Mouse (Mus musculus): ENCODE measurements around the gene Rarb. TPM values are rescaled to one million over a fixed set of nuclear protein-coding genes. Genes with fewer than 3 reads are reported as not detected.

The Rarb gene
- polyA plus RNA-seq, 1 experiment = 0.49 TPM

- Histone ChIP-seq H3K9me3 (replicated peaks; ENCODE audit: control insufficient read depth, insufficient read depth, low read length, poor library complexity, severe bottlenecking) (no peaks in the 10 kb centered on the region), H3K27me3 (ENCODE audit: control insufficient read depth, insufficient read depth, low read length, poor library complexity, severe bottlenecking) (no peaks in the 10 kb centered on the region), H3K36me3 (ENCODE audit: control insufficient read depth, insufficient read depth, low read length, poor library complexity, severe bottlenecking) (no peaks in the 10 kb centered on the region), H3K27ac (ENCODE audit: insufficient read depth, low read length) (no peak overlapping the region), H3K4me3 (ENCODE audit: low read depth, low read length) (no peak overlapping the region), H3K9ac (ENCODE audit: low read depth, poor library complexity, severe bottlenecking) (no peak overlapping the region), H3K4me1 (ENCODE audit: control insufficient read depth, insufficient read depth, low read length) (no peaks in the 10 kb centered on the region)
- TF ChIP-seq CTCF (IDR thresholded peaks at IDR 0.05; ENCODE audit: low read depth, low read length) (no peak), EP300 (IDR thresholded peaks at IDR 0.05; ENCODE audit: insufficient read depth, low read depth, low read length) (no peak), POLR2A (IDR thresholded peaks at IDR 0.05; ENCODE audit: insufficient read depth, low read length) (no peak)
Measured at GRCm38 (mm10) chr14:16509825-16510224, 309.1 kb downstream of the Rarb start.

- no peaks in the 10 kb centered on the region for H3K36me3 ChIP-seq (ENCODE audit: control insufficient read depth, insufficient read depth, low read length, poor library complexity, severe bottlenecking)
- H3K4me3 ChIP-seq (ENCODE audit: low read depth, low read length) = no peak overlapping the region
- H3K9ac ChIP-seq (ENCODE audit: low read depth, poor library complexity, severe bottlenecking) = no peak overlapping the region
Measured at GRCm38 (mm10) chr14:16508760-16509159, 310.2 kb downstream of the Rarb start.

GRCm38 (mm10) chr14:16497226-16497661 lies 321.7 kb downstream of the Rarb start:
- Histone ChIP-seq H3K27me3 (ENCODE audit: control insufficient read depth, insufficient read depth, low read length, poor library complexity, severe bottlenecking) (no peaks in the 10 kb centered on the region), H3K9me3 (replicated peaks; ENCODE audit: control insufficient read depth, insufficient read depth, low read length, poor library complexity, severe bottlenecking) (no peaks in the 10 kb centered on the region), H3K9ac (ENCODE audit: low read depth, poor library complexity, severe bottlenecking) (no peak overlapping the region), H3K4me3 (ENCODE audit: low read depth, low read length) (no peak overlapping the region), H3K36me3 (ENCODE audit: control insufficient read depth, insufficient read depth, low read length, poor library complexity, severe bottlenecking) (no peaks in the 10 kb centered on the region), H3K4me1 (ENCODE audit: control insufficient read depth, insufficient read depth, low read length) (no peaks in the 10 kb centered on the region), H3K27ac (ENCODE audit: insufficient read depth, low read length) (no peak overlapping the region)
- TF ChIP-seq POLR2A (IDR thresholded peaks at IDR 0.05; ENCODE audit: insufficient read depth, low read length) (no peak), CTCF (IDR thresholded peaks at IDR 0.05; ENCODE audit: low read depth, low read length) (no peak), EP300 (IDR thresholded peaks at IDR 0.05; ENCODE audit: insufficient read depth, low read depth, low read length) (no peak)

More at GRCm38 (mm10) chr14:16508760-16509159, 310.2 kb downstream of the Rarb start:
- no peaks in the 10 kb centered on the region for H3K27me3 ChIP-seq (ENCODE audit: control insufficient read depth, insufficient read depth, low read length, poor library complexity, severe bottlenecking)
- no peak overlapping the region for H3K27ac ChIP-seq (ENCODE audit: insufficient read depth, low read length)
- TF ChIP-seq POLR2A (IDR thresholded peaks at IDR 0.05; ENCODE audit: insufficient read depth, low read length) (no peak), EP300 (IDR thresholded peaks at IDR 0.05; ENCODE audit: insufficient read depth, low read depth, low read length) (no peak), CTCF (IDR thresholded peaks at IDR 0.05; ENCODE audit: low read depth, low read length) (no peak)
- H3K4me1 ChIP-seq (ENCODE audit: control insufficient read depth, insufficient read depth, low read length) = no peaks in the 10 kb centered on the region
- H3K9me3 ChIP-seq (replicated peaks; ENCODE audit: control insufficient read depth, insufficient read depth, low read length, poor library complexity, severe bottlenecking) = no peaks in the 10 kb centered on the region

DNA sequence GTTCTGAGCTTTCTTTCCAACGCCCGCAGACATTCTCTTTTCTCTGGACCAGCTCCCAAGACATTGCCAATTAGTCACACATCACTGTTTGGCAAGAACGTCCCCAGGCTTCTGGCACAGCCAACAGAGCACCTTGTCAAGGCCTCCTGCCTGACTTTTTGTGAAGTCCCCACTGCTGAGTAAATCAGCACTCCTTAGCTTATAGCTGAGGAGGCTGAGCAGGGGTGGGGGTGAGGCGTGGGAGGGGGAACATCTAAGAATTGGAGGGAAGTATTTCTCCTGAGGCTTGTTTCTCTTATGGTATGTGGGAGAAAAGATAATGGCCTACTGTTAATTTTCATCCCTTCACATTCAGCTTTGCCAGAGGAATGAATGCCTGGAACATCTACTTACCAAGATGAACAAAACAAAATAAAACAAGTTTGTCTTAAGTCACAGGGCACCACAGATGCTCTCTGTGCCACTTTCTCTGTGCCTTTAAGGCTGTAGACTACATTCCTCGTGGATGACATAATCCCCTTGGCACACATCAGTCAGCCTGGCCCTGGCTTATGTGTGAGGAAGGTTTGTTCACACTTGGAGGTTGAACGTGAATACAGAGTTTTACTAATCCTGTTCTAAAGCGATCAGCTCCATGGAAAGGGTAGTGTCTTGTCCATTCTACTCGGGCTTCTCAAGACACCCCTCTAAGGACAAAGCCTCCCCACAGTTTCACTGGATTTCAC lies 335.1 kb downstream of the Rarb start:
- Histone ChIP-seq H3K9ac (ENCODE audit: low read depth, poor library complexity, severe bottlenecking) (no peak overlapping the region), H3K27me3 (ENCODE audit: control insufficient read depth, insufficient read depth, low read length, poor library complexity, severe bottlenecking) (no peaks in the 10 kb centered on the region), H3K27ac (ENCODE audit: insufficient read depth, low read length) (no peak overlapping the region), H3K36me3 (ENCODE audit: control insufficient read depth, insufficient read depth, low read length, poor library complexity, severe bottlenecking) (no peaks in the 10 kb centered on the region), H3K4me3 (ENCODE audit: low read depth, low read length) (no peak overlapping the region), H3K4me1 (ENCODE audit: control insufficient read depth, insufficient read depth, low read length) (no peaks in the 10 kb centered on the region), H3K9me3 (replicated peaks; ENCODE audit: control insufficient read depth, insufficient read depth, low read length, poor library complexity, severe bottlenecking) (no peaks in the 10 kb centered on the region)
- TF ChIP-seq CTCF (IDR thresholded peaks at IDR 0.05; ENCODE audit: low read depth, low read length) = no peak
- no peak for TF ChIP-seq EP300 (IDR thresholded peaks at IDR 0.05; ENCODE audit: insufficient read depth, low read depth, low read length)
- TF ChIP-seq POLR2A (IDR thresholded peaks at IDR 0.05; ENCODE audit: insufficient read depth, low read length) = no peak

- H3K36me3 ChIP-seq (ENCODE audit: control insufficient read depth, insufficient read depth, low read length, poor library complexity, severe bottlenecking) = no peaks in the 10 kb centered on the region
- no peaks in the 10 kb centered on the region for H3K27me3 ChIP-seq (ENCODE audit: control insufficient read depth, insufficient read depth, low read length, poor library complexity, severe bottlenecking)
- no peaks in the 10 kb centered on the region for H3K4me1 ChIP-seq (ENCODE audit: control insufficient read depth, insufficient read depth, low read length)
- H3K4me3 ChIP-seq (ENCODE audit: low read depth, low read length) = no peak overlapping the region
- no peak overlapping the region for H3K27ac ChIP-seq (ENCODE audit: insufficient read depth, low read length)
- TF ChIP-seq EP300 (IDR thresholded peaks at IDR 0.05; ENCODE audit: insufficient read depth, low read depth, low read length) (no peak), CTCF (IDR thresholded peaks at IDR 0.05; ENCODE audit: low read depth, low read length) (no peak), POLR2A (IDR thresholded peaks at IDR 0.05; ENCODE audit: insufficient read depth, low read length) (no peak)
- no peak overlapping the region for H3K9ac ChIP-seq (ENCODE audit: low read depth, poor library complexity, severe bottlenecking)
- no peaks in the 10 kb centered on the region for H3K9me3 ChIP-seq (replicated peaks; ENCODE audit: control insufficient read depth, insufficient read depth, low read length, poor library complexity, severe bottlenecking)
Measured at GRCm38 (mm10) chr14:16480621-16481020, 338.3 kb downstream of the Rarb start.

- H3K27me3 ChIP-seq (ENCODE audit: control insufficient read depth, insufficient read depth, low read length, poor library complexity, severe bottlenecking) = no peaks in the 10 kb centered on the region
- no peaks in the 10 kb centered on the region for H3K36me3 ChIP-seq (ENCODE audit: control insufficient read depth, insufficient read depth, low read length, poor library complexity, severe bottlenecking)
- TF ChIP-seq CTCF (IDR thresholded peaks at IDR 0.05; ENCODE audit: low read depth, low read length) (no peak), POLR2A (IDR thresholded peaks at IDR 0.05; ENCODE audit: insufficient read depth, low read length) (no peak), EP300 (IDR thresholded peaks at IDR 0.05; ENCODE audit: insufficient read depth, low read depth, low read length) (no peak)
- no peak overlapping the region for H3K4me3 ChIP-seq (ENCODE audit: low read depth, low read length)
- no peaks in the 10 kb centered on the region for H3K4me1 ChIP-seq (ENCODE audit: control insufficient read depth, insufficient read depth, low read length)
- no peak overlapping the region for H3K27ac ChIP-seq (ENCODE audit: insufficient read depth, low read length)
- no peaks in the 10 kb centered on the region for H3K9me3 ChIP-seq (replicated peaks; ENCODE audit: control insufficient read depth, insufficient read depth, low read length, poor library complexity, severe bottlenecking)
- no peak overlapping the region for H3K9ac ChIP-seq (ENCODE audit: low read depth, poor library complexity, severe bottlenecking)
Measured at GRCm38 (mm10) chr14:16479521-16479920, 339.4 kb downstream of the Rarb start.
